Mouse (Mus musculus) ovary, adult 10 weeks (tissue): ENCODE measurements around the gene Hhatl. TPM values are rescaled to one million over a fixed set of nuclear protein-coding genes. Genes with fewer than 3 reads are reported as not detected.

Experiments
- polyA plus RNA-seq: library from polyadenylated mRNA; stranded (reverse); fragments of 350-450 nt; fragmentation: Illumina TruSeq; extraction: RNeasy Lipid Tissue Mini Kit (QIAGEN cat#74804); gene quantifications from one replicate; pipeline ENCODE4 v1.2.3, GENCODE M21; 2014

Gene Hhatl
- polyA plus RNA-seq, result not detected

DNA sequence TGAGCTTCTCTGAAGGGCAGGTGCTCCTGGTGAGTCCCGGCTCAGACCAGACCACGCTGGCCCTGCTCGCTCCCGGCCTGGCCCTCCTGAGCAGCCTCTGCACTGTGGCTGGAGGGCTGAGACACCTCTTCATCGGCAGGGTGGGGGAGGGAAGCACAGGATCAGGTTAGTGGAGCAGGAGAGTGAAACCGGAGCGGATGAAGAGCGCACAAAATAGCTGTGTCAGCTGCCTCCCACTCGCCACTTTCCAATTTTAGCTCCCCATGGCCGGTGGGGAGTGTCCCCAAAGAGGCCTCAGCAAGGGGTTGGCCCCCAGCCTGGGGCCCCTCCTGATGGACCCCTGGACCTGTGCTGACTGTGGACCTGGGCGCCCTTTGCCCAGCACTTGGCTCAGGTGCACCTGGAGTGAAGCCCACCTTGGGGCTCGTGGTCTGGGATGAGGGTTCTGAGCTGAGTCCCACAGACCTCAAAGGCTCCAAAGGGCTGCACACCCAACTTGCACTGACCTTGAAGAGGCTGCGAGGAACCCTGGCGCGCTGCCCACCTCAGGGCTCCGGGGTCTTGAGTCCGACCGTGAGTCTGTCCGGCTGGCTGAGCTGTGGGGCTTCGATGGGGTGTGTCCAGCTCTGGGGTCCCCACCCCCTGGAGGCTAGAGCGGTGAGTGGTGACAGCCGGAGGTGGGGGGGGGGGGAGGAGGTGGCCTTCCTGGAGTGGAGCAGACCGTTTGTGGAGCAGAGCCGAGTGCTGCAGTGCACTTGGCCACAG, at the start of gene Hhatl:
Hhatl (minus strand) TSS at position 751 of the 765 bp plus-strand sequence.

DNA sequence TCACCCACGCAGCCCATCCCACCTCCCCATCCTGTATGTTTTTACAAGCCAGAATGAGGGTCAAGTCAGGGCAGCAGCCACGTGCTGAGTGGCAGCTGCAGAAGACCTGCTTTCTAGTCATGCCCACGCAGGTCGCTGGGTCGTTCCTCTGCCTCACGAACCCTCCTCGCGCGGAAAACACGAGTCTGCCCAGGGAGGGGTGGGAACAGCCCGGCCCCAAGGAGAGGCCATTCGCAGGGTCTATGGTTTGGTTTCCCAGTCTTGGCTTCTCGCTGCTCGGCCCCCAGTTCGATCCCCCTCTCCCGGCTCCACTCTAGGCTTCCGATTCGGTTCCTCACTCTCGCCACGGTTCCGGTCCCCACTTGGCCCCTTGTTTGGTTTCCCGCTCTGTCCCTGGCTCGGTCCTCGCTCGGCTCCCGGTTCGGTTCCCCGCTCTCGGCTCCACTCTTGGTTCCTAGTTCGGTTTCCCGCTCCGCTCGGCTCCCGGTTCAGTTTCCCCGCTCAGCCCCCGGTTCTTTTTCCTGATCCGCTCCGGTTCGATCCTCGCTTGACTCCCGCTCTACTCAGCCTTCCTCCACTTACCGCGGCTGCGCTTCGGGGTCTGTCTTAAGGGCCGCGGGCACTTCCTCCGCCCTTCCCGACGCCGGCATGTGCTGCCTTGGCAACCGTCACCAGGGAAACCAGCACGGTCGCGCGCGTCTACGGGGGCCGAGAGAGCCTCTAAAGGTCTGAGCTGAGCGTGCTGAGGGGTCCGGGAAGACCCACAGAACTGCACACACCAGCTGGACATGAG, 46.7 kb upstream of the Hhatl start, which contains the start of gene Ccdc13:
Ccdc13 (minus strand) TSS at position 633 of the 793 bp plus-strand sequence.

DNA sequence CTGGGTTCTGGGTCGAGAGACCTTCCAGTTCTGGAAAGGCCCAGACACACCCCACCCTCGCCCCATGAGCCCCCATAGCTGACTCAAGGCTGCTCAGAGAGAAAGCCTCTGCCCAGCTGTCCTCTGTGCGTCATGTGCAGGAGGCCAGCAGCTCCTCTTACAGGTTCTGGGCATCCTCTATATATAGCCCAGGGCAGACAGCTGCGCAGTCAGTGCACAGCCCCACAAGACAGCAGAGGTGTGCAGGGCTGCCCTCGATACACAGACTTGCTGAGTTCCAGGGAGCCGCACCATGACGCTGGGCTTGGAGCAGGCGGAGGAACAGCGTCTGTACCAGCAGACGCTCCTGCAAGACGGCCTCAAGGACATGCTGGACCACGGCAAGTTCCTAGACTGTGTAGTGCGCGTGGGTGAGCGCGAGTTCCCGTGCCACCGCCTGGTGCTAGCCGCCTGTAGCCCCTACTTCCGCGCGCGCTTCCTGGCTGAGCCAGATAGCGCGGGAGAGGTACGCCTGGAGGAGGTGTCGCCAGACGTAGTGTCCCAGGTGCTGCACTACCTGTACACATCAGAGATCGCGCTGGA, 14.7 kb downstream of the Hhatl start, which contains the start of gene Klhl40:
Klhl40 (plus strand) TSS at position 124 of the 582 bp plus-strand sequence.

GRCm38 (mm10) chr9:121759091-121760081, 32.9 kb downstream of the Hhatl start, which contains the start of gene Zfp651:
Gene Zfp651 (plus strand): TSS chr9:121759330.

Other genes with a start within 250 kb of the Hhatl start
- not detected for gene Lyzl4, start 150.4 kb downstream of the Hhatl start, polyA plus RNA-seq
- gene Vipr1, start 149.8 kb downstream of the Hhatl start, polyA plus RNA-seq, result 0.20 TPM
- 10.4 TPM for gene Sec22c, start 87.0 kb downstream of the Hhatl start, polyA plus RNA-seq
- 18.5 TPM for gene Ss18l2, start 82.2 kb downstream of the Hhatl start, polyA plus RNA-seq
- 128 TPM for gene Nktr, start 73.3 kb downstream of the Hhatl start, polyA plus RNA-seq
- 0.60 TPM for gene Zfp651, start 33.2 kb downstream of the Hhatl start, polyA plus RNA-seq
- not detected for gene Klhl40, start 14.9 kb downstream of the Hhatl start, polyA plus RNA-seq
- not detected for gene Ccdc13, start 47.0 kb upstream of the Hhatl start, polyA plus RNA-seq
- 21.6 TPM for gene Higd1a, start 65.9 kb upstream of the Hhatl start, polyA plus RNA-seq
- gene Ackr2, start 105.8 kb upstream of the Hhatl start, polyA plus RNA-seq, result 1.2 TPM
- not detected for gene Cyp8b1, start 123.8 kb upstream of the Hhatl start, polyA plus RNA-seq
- gene Fam198a, start 158.5 kb upstream of the Hhatl start, polyA plus RNA-seq, result 4.8 TPM
- gene Pomgnt2, start 204.6 kb upstream of the Hhatl start, polyA plus RNA-seq, result 0.37 TPM